Mouse (Mus musculus) forebrain, embryonic 15.5 days (tissue): ENCODE measurements at regions not wholly inside any gene's neighbourhood (a gene's known extent, or its start where the extent isn't known, plus 50 kb on each side); places are given as distances from the start of the nearest gene placed in this dataset.
A peak's percentile ranks its signal among the peaks of the same experiment; 100 is the strongest.

Source experiments
- ATAC-seq: fragments of 200-750 bp; cut with Nextera tagmentation; replicated peaks from 2 replicates; pipeline ENCODE4 v1.8.0; 2017; ENCODE audit warnings: mild to moderate bottlenecking, moderate TSS enrichment, moderate library complexity
- H3K27ac ChIP-seq: fragments of 300-500 bp; sonication (generic); replicated peaks from 2 replicates; pipeline ENCODE4 v1.5.1; 2015; ENCODE audit warnings: mild to moderate bottlenecking, inconsistent platforms
- H3K27me3 ChIP-seq: fragments of 300-500 bp; sonication (generic); 2 replicates; pipeline ENCODE4 v1.6.1; 2015; ENCODE audit warnings: inconsistent platforms
- H3K36me3 ChIP-seq: fragments of 300-500 bp; sonication (generic); 2 replicates; pipeline ENCODE4 v1.6.1; 2015; ENCODE audit warnings: mild to moderate bottlenecking, inconsistent platforms
- H3K4me1 ChIP-seq: fragments of 300-500 bp; sonication (generic); 2 replicates; pipeline ENCODE4 v1.6.1; 2015; ENCODE audit warnings: inconsistent platforms
- H3K4me2 ChIP-seq: fragments of 300-500 bp; sonication (generic); replicated peaks from 2 replicates; pipeline ENCODE4 v1.6.1; 2015; ENCODE audit warnings: mild to moderate bottlenecking, inconsistent platforms
- H3K4me3 ChIP-seq: fragments of 300-500 bp; sonication (generic); 2 replicates; pipeline ENCODE4 v1.5.1; 2015; ENCODE audit warnings: mild to moderate bottlenecking, inconsistent platforms
- H3K9ac ChIP-seq: fragments of 300-500 bp; sonication (generic); replicated peaks from 2 replicates; pipeline ENCODE4 v1.6.1; 2015; ENCODE audit warnings: mild to moderate bottlenecking, inconsistent platforms
- H3K9me3 ChIP-seq: fragments of 300-500 bp; sonication (generic); 2 replicates; pipeline ENCODE4 v1.6.1; 2016; ENCODE audit warnings: inconsistent platforms
- WGBS: fragments of 180-500 bp; shearing (Covaris S2); methylation state at CpG from one replicate; pipeline ENCODE4 v1.1.7; 2015; ENCODE audit warnings: mixed read lengths; 5-methylcytosine and 5-hydroxymethylcytosine counted together

- Histone ChIP-seq H3K36me3 (no peaks in the 10 kb centered on the region), H3K27me3 (no peaks in the 10 kb centered on the region), H3K27ac (no peak overlapping the region), H3K9me3 (no peaks in the 10 kb centered on the region), H3K4me1 (no peaks in the 10 kb centered on the region), H3K9ac (no peak overlapping the region), H3K4me3 (no peak overlapping the region), H3K4me2 (no peak overlapping the region)
- 67% methylated on average over 2 of the region's 2 CpGs for WGBS
- ATAC-seq = no peak
These were observed 912.3 kb upstream of the Cited2 start for GRCm38 (mm10) chr10:16810716-16811115.

- H3K4me1 ChIP-seq = no peaks in the 10 kb centered on the region
- no peak for ATAC-seq
- no peak overlapping the region for H3K9ac ChIP-seq
- H3K9me3 ChIP-seq = no peaks in the 10 kb centered on the region
- no peaks in the 10 kb centered on the region for H3K36me3 ChIP-seq
- no peak overlapping the region for H3K27ac ChIP-seq
- H3K4me3 ChIP-seq = no peak overlapping the region
- 75% methylated on average over 2 of the region's 2 CpGs for WGBS
- H3K27me3 ChIP-seq = no peaks in the 10 kb centered on the region
- no peak overlapping the region for H3K4me2 ChIP-seq
These were observed 909.0 kb upstream of the Cited2 start for GRCm38 (mm10) chr10:16814013-16814412.

DNA sequence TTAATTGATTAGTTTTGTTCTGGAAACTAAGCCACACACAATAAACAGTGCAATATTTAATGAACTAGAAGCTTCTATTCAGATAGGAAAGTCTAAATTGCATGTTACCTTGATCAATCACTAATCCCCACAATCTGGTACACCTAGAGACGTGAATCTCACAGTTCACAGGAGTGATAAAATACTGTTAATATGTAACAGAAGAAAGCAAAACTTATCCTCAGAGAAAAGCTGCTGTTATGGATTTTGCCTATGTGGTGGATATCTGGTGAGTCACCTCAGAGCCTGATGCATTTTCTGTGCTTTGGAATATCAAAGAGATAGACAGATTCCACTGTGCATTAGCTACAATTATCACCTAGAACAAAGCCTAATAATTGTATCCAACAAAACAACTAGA lies 861.5 kb upstream of the Cited2 start:
- Histone ChIP-seq H3K9ac (no peak overlapping the region), H3K4me2 (no peak overlapping the region), H3K27me3 (no peaks in the 10 kb centered on the region), H3K9me3 (no peaks in the 10 kb centered on the region), H3K27ac (no peak overlapping the region), H3K4me1 (no peaks in the 10 kb centered on the region), H3K4me3 (no peak overlapping the region), H3K36me3 (no peaks in the 10 kb centered on the region)
- 68% methylated on average over 1 of the region's 1 CpGs for WGBS
- ATAC-seq = no peak

DNA sequence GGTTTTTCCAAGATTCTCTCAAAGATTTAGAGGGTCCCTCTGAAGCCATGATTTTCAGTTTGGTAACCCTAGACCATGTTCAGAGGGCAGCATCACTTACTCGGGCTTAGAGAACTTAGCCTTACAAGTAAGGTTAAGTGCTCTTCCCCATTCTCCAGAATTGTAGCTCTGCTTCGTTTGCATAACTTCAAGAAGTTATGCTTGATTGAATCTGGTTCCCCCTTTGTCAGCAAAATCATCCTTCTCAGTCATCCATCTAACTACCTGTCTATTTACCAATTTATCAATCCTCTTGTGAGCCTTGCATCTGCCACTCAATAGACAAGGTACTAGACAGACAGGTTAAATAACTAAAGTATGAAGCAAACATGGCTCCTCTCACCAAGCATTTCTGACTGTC lies 856.1 kb upstream of the Cited2 start:
- H3K9ac ChIP-seq = no peak overlapping the region
- no peaks in the 10 kb centered on the region for H3K27me3 ChIP-seq
- 80% methylated on average over 2 of the region's 2 CpGs for WGBS
- H3K4me2 ChIP-seq = no peak overlapping the region
- no peaks in the 10 kb centered on the region for H3K36me3 ChIP-seq
- ATAC-seq = no peak
- H3K4me1 ChIP-seq = no peaks in the 10 kb centered on the region
- no peak overlapping the region for H3K4me3 ChIP-seq
- no peaks in the 10 kb centered on the region for H3K9me3 ChIP-seq
- no peak overlapping the region for H3K27ac ChIP-seq

- ATAC-seq = no peak
- Histone ChIP-seq H3K9ac (no peak overlapping the region), H3K9me3 (no peaks in the 10 kb centered on the region), H3K4me2 (no peak overlapping the region), H3K4me3 (no peak overlapping the region), H3K27ac (no peak overlapping the region), H3K4me1 (no peaks in the 10 kb centered on the region), H3K36me3 (no peaks in the 10 kb centered on the region), H3K27me3 (no peaks in the 10 kb centered on the region)
- 81% methylated on average over 3 of the region's 3 CpGs for WGBS
These were observed 848.9 kb upstream of the Cited2 start for GRCm38 (mm10) chr10:16874131-16874530.

DNA sequence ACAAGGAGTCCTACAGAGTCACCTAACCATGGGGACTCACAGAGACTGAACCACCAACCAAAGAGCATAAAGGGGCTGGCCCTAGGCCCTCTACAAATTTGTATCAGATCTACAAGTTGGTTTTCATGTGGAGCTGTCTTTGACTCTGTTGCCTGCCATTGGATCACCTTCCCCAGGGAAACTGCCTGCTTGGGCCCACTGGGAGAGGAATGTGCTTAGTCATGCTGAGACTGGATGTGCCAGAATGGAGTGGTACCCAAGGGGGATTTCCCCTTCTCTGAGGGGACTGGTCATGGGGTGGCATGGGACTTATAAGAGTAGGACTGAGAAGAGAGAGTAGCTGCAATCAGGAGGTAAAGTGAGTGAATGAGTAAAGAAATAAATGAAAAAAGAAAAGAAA lies 844.8 kb upstream of the Cited2 start:
- ATAC-seq = no peak
- Histone ChIP-seq H3K9me3 (no peaks in the 10 kb centered on the region), H3K4me2 (no peak overlapping the region), H3K27me3 (no peaks in the 10 kb centered on the region), H3K9ac (no peak overlapping the region), H3K4me1 (no peaks in the 10 kb centered on the region), H3K36me3 (no peaks in the 10 kb centered on the region), H3K4me3 (no peak overlapping the region), H3K27ac (no peak overlapping the region)

GRCm38 (mm10) chr10:16893316-16893715 lies 829.7 kb upstream of the Cited2 start:
- H3K36me3 ChIP-seq = no peaks in the 10 kb centered on the region
- no peaks in the 10 kb centered on the region for H3K9me3 ChIP-seq
- H3K27ac ChIP-seq = no peak overlapping the region
- H3K9ac ChIP-seq = no peak overlapping the region
- no peaks in the 10 kb centered on the region for H3K27me3 ChIP-seq
- no peaks in the 10 kb centered on the region for H3K4me1 ChIP-seq
- H3K4me3 ChIP-seq = no peak overlapping the region
- ATAC-seq = no peak
- H3K4me2 ChIP-seq = no peak overlapping the region

GRCm38 (mm10) chr10:16895332-16895731 lies 827.7 kb upstream of the Cited2 start:
- no peak overlapping the region for H3K27ac ChIP-seq
- peak; percentile 66; the same call in 1 of the 2 replicates for ATAC-seq
- H3K27me3 ChIP-seq = no peaks in the 10 kb centered on the region
- H3K4me1 ChIP-seq = no peaks in the 10 kb centered on the region
- no peaks in the 10 kb centered on the region for H3K36me3 ChIP-seq
- H3K4me2 ChIP-seq = no peak overlapping the region
- no peak overlapping the region for H3K9ac ChIP-seq
- no peak overlapping the region for H3K4me3 ChIP-seq
- H3K9me3 ChIP-seq = no peaks in the 10 kb centered on the region

DNA sequence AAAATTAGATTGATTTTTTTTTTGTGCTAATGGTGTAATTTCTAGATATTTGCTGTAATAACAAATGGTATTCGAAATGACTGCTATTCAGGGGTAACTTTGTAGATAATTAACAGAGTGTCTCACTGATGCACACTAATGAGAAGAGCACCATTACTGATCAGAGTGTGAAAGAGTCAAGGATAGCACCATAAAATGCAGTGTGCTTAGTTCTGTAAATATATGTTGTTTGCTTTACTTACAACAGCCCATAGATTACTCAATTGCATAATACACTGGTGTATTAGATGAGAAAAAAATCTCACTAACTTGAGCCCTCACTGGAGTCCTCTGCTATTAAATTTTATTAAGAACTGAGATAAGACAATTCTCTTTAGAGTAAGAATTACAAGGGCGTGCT lies 800.1 kb upstream of the Cited2 start:
- Histone ChIP-seq H3K4me3 (no peak overlapping the region), H3K4me2 (no peak overlapping the region), H3K9me3 (no peaks in the 10 kb centered on the region), H3K4me1 (no peaks in the 10 kb centered on the region), H3K27ac (no peak overlapping the region), H3K9ac (no peak overlapping the region), H3K27me3 (no peaks in the 10 kb centered on the region), H3K36me3 (no peaks in the 10 kb centered on the region)
- 85% methylated on average over 2 of the region's 2 CpGs for WGBS
- ATAC-seq = no peak

DNA sequence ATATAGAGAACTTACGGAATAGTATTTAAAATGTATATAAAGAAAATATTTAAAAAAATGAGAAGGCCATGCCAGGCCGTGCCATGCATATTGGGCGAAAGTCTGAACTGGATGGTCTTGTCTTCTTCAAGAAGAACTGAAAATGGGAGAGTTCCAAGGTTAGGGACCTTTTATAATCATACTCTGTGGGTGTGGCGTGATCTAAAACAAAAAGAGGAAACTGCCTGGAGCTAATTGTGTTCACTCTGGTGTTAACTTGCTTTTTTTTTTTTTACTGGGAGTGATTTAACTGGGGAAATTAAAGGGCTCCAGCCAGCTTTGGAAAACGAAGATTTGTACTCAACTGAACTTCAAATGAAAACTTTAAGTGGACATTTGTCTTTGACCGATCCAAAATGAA lies 799.2 kb upstream of the Cited2 start:
- no peaks in the 10 kb centered on the region for H3K9me3 ChIP-seq
- no peak overlapping the region for H3K9ac ChIP-seq
- H3K36me3 ChIP-seq = no peaks in the 10 kb centered on the region
- no peak overlapping the region for H3K4me3 ChIP-seq
- 82% methylated on average over 6 of the region's 6 CpGs for WGBS
- no peak for ATAC-seq
- no peaks in the 10 kb centered on the region for H3K27me3 ChIP-seq
- H3K4me1 ChIP-seq = no peaks in the 10 kb centered on the region
- no peak overlapping the region for H3K4me2 ChIP-seq
- H3K27ac ChIP-seq = no peak overlapping the region

DNA sequence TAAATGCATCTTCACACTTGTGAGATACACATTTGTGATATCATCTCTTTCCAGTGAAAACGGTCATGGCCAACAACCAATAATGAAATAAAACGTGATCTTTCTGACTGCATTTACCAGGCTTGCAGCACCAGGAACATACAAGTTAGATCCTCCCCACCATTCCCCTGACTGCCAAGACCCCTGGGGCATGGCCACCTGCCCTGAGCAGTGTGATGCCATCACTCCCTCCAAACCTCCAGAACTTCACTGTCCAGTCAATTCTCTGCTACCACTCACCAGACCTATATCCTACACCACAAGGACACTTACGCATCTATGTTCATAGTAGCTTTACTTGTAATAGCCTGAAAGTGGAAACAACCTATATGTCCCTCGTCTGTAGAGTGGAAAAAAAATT lies 785.3 kb upstream of the Cited2 start:
- Histone ChIP-seq H3K4me1 (no peaks in the 10 kb centered on the region), H3K27me3 (no peaks in the 10 kb centered on the region), H3K36me3 (no peaks in the 10 kb centered on the region), H3K9ac (no peak overlapping the region), H3K27ac (no peak overlapping the region), H3K9me3 (no peaks in the 10 kb centered on the region), H3K4me3 (no peak overlapping the region), H3K4me2 (no peak overlapping the region)
- ATAC-seq = no peak
- 89% methylated on average over 4 of the region's 4 CpGs for WGBS

DNA sequence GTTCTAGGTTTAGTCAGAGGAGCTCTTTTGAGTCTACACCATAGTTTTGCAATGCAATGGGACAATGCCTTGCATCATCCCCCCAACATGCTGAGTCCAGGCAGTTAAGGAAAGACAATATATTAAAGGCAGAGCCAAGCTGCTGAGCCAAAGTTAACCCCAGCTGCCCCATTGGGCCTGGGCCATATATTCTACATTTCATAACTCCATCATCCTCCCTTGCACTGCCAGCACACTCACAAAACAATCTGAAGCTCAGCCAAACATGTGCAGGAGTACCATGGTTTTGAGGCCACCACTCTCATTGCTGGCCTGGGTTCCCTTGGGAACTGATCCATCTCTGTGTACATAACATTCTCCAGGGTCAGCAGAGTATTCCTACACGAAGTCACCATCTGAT lies 771.4 kb upstream of the Cited2 start:
- Histone ChIP-seq H3K9ac (no peak overlapping the region), H3K4me2 (no peak overlapping the region), H3K27me3 (no peaks in the 10 kb centered on the region), H3K4me3 (no peak overlapping the region), H3K4me1 (no peaks in the 10 kb centered on the region), H3K36me3 (no peaks in the 10 kb centered on the region), H3K27ac (no peak overlapping the region), H3K9me3 (no peaks in the 10 kb centered on the region)
- no peak for ATAC-seq
- WGBS = 67% methylated on average over 1 of the region's 1 CpGs

DNA sequence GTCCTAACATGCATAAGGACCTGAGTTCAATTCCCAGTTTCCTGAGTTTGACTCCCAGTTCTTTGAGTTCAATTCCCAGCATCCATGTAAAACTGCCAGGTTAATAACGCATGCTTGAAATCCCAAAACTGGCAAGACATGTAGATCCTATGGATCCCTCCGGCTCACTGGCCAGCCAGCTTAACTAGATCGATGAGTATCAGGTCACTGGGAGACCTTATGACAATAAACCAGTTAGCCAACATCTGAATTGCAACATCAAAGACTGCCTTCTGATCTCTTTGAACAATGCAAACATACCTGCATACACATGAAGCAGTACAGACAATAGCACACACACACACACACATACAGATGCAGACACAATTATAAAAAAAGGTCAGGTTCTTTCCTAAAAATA lies 762.0 kb upstream of the Cited2 start:
- H3K9ac ChIP-seq = no peak overlapping the region
- no peak overlapping the region for H3K4me2 ChIP-seq
- ATAC-seq = no peak
- H3K4me3 ChIP-seq = no peak overlapping the region
- 89% methylated on average over 3 of the region's 3 CpGs for WGBS
- H3K36me3 ChIP-seq = no peaks in the 10 kb centered on the region
- no peak overlapping the region for H3K27ac ChIP-seq
- no peaks in the 10 kb centered on the region for H3K4me1 ChIP-seq
- H3K27me3 ChIP-seq = no peaks in the 10 kb centered on the region
- H3K9me3 ChIP-seq = no peaks in the 10 kb centered on the region

- Histone ChIP-seq H3K9ac (no peak overlapping the region), H3K4me3 (no peak overlapping the region)
These were observed 760.6 kb upstream of the Cited2 start for GRCm38 (mm10) chr10:16962463-16962862.

More at GRCm38 (mm10) chr10:16962463-16962862, 760.6 kb upstream of the Cited2 start:
- Histone ChIP-seq H3K27me3 (no peaks in the 10 kb centered on the region), H3K9me3 (no peaks in the 10 kb centered on the region), H3K27ac (no peak overlapping the region), H3K4me2 (no peak overlapping the region), H3K4me1 (no peaks in the 10 kb centered on the region), H3K36me3 (no peaks in the 10 kb centered on the region)
- 70% methylated on average over 2 of the region's 2 CpGs for WGBS
- no peak for ATAC-seq
